Mouse (Mus musculus) stomach, embryonic 14.5 days (tissue): ENCODE data around the gene Il12a. TPM values are rescaled to one million over a fixed set of nuclear protein-coding genes. Genes with fewer than 3 reads are reported as not detected.

Source experiments
- ATAC-seq: fragments of 200-750 bp; cut with Nextera tagmentation; 2 replicates; pipeline ENCODE4 v1.8.0; 2017; ENCODE audit warnings: low read depth, moderate TSS enrichment; ENCODE audit not compliant: insufficient number of reproducible peaks, insufficient read depth, low FRiP score
- H3K27ac ChIP-seq: fragments of 300-500 bp; sonication (generic); 2 replicates; pipeline ENCODE4 v1.5.1; 2014; ENCODE audit warnings: mild to moderate bottlenecking, low read length, moderate library complexity, mixed read lengths
- H3K27me3 ChIP-seq: fragments of 300-500 bp; sonication (generic); 2 replicates; pipeline ENCODE4 v1.6.1; 2014; ENCODE audit warnings: low read length, control low read depth, mixed read lengths; ENCODE audit not compliant: control insufficient read depth, insufficient read depth
- H3K36me3 ChIP-seq: fragments of 300-500 bp; sonication (generic); 2 replicates; pipeline ENCODE4 v1.6.1; 2014; ENCODE audit warnings: mild to moderate bottlenecking, control low read depth, low read length, moderate library complexity, mixed read lengths; ENCODE audit not compliant: control insufficient read depth, insufficient read depth
- H3K4me1 ChIP-seq: fragments of 300-500 bp; sonication (generic); 2 replicates; pipeline ENCODE4 v1.6.1; 2014; ENCODE audit warnings: low read length, control low read depth, mixed read lengths; ENCODE audit not compliant: control insufficient read depth, insufficient read depth
- H3K4me2 ChIP-seq: fragments of 300-500 bp; sonication (generic); replicated peaks from 2 replicates; pipeline ENCODE4 v1.6.1; 2014; ENCODE audit warnings: low read depth, low read length, control low read depth
- H3K4me3 ChIP-seq: fragments of 300-500 bp; sonication (generic); 2 replicates; pipeline ENCODE4 v1.5.1; 2014; ENCODE audit warnings: low read depth, low read length, control low read depth
- H3K9ac ChIP-seq: fragments of 300-500 bp; sonication (generic); replicated peaks from 2 replicates; pipeline ENCODE4 v1.6.1; 2014; ENCODE audit warnings: low read depth, mild to moderate bottlenecking, control low read depth, low read length, moderate library complexity, mixed read lengths
- H3K9me3 ChIP-seq: fragments of 300-500 bp; sonication (generic); 2 replicates; pipeline ENCODE4 v1.6.1; 2016; ENCODE audit warnings: low read depth, low read length, control low read depth; ENCODE audit not compliant: control insufficient read depth
- WGBS: fragments of 180-500 bp; shearing (Covaris S2); extraction: QIAGEN DNeasy Blood & Tissue Kit; methylation state at CpG from one replicate; pipeline ENCODE4 v1.1.7; 2014; 5-methylcytosine and 5-hydroxymethylcytosine counted together
- polyA plus RNA-seq: library from polyadenylated mRNA; unstranded; fragments of >200 nt; fragmentation: Nextera tagmentation; extraction: Ambion mirVana; gene quantifications from 2 replicates; pipeline ENCODE4 v1.2.1, GENCODE M21; 2014

The Il12a gene
- polyA plus RNA-seq, 1 experiment from 2014 or later: not detected

- Histone ChIP-seq H3K9ac (no peak overlapping the region), H3K4me2 (peak overlapping the region; percentile 31; the same call in 1 of the 2 replicates), H3K27ac (no peak overlapping the region), H3K36me3 (no peaks in the 10 kb centered on the region), H3K9me3 (no peaks in the 10 kb centered on the region), H3K4me1 (peaks cover 5% of the 10 kb centered on the region; the same call in 1 of the 2 replicates), H3K27me3 (no peaks in the 10 kb centered on the region), H3K4me3 (no peak overlapping the region)
- 51% methylated on average over 10 of the region's 10 CpGs for WGBS
- no peak for ATAC-seq
Observed at GRCm38 (mm10) chr3:68675980-68676678, 14.3 kb upstream of the Il12a start.

DNA sequence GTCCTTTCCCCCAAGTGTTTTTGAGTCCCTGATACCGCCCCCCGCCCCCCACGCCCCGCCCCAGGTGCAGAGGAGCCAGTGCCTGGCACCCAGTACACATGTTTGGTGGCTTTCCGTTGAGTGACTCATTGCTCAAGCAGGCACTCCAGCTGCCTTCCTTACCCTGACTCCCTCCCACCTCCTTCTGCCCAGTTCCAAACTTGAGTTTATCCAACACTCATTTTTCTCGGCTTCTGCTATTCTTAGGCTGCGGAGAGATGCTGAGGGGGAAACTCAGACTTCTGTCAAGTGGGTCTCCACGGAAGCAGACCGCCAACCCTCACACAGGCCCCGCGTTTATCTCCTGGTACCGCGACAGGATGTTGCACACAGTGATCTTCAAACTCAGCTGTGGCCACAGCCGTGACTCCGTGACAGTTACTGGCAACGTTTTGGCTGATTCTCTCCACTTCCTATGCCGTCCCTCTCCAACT lies 13.6 kb upstream of the Il12a start:
- H3K9me3 ChIP-seq: no peaks in the 10 kb centered on the region
- peak; percentile 80 for ATAC-seq
- WGBS: 11% methylated on average over 17 of the region's 17 CpGs
- peak overlapping the region; percentile 31 for H3K4me2 ChIP-seq
- H3K27ac ChIP-seq: no peak overlapping the region
- H3K27me3 ChIP-seq: no peaks in the 10 kb centered on the region
- H3K9ac ChIP-seq: no peak overlapping the region
- H3K4me1 ChIP-seq: peaks cover 5% of the 10 kb centered on the region; the same call in 1 of the 2 replicates
- H3K4me3 ChIP-seq: peak overlapping the region; percentile 11; the same call in 1 of the 2 replicates
- H3K36me3 ChIP-seq: no peaks in the 10 kb centered on the region

GRCm38 (mm10) chr3:68678805-68679585 lies 11.4 kb upstream of the Il12a start:
- Histone ChIP-seq H3K27me3 (no peaks in the 10 kb centered on the region), H3K4me2 (no peak overlapping the region), H3K36me3 (no peaks in the 10 kb centered on the region), H3K27ac (no peak overlapping the region), H3K9ac (no peak overlapping the region), H3K4me3 (no peak overlapping the region), H3K4me1 (peaks cover 5% of the 10 kb centered on the region; the same call in 1 of the 2 replicates), H3K9me3 (no peaks in the 10 kb centered on the region)
- WGBS: 85% methylated on average over 9 of the region's 9 CpGs
- ATAC-seq: no peak

GRCm38 (mm10) chr3:68683579-68683978 lies 6.9 kb upstream of the Il12a start:
- Histone ChIP-seq H3K36me3 (no peaks in the 10 kb centered on the region), H3K4me1 (no peaks in the 10 kb centered on the region), H3K4me3 (no peak overlapping the region), H3K27ac (no peak overlapping the region), H3K9me3 (no peaks in the 10 kb centered on the region), H3K4me2 (no peak overlapping the region), H3K27me3 (no peaks in the 10 kb centered on the region), H3K9ac (no peak overlapping the region)
- no peak for ATAC-seq
- 44% methylated on average over 2 of the region's 2 CpGs for WGBS

GRCm38 (mm10) chr3:68684207-68684606 lies 6.2 kb upstream of the Il12a start:
- WGBS: 74% methylated on average over 1 of the region's 1 CpGs

GRCm38 (mm10) chr3:68686852-68687560 lies 3.4 kb upstream of the Il12a start:
- Histone ChIP-seq H3K9me3 (no peaks in the 10 kb centered on the region), H3K27me3 (no peaks in the 10 kb centered on the region), H3K4me1 (no peaks in the 10 kb centered on the region), H3K36me3 (no peaks in the 10 kb centered on the region), H3K27ac (no peak overlapping the region), H3K9ac (no peak overlapping the region), H3K4me3 (no peak overlapping the region), H3K4me2 (no peak overlapping the region)
- WGBS: 67% methylated on average over 8 of the region's 8 CpGs
- no peak for ATAC-seq

More at GRCm38 (mm10) chr3:68684207-68684606, 6.2 kb upstream of the Il12a start:
- Histone ChIP-seq H3K9me3 (no peaks in the 10 kb centered on the region), H3K27ac (no peak overlapping the region), H3K4me1 (no peaks in the 10 kb centered on the region), H3K9ac (no peak overlapping the region), H3K27me3 (no peaks in the 10 kb centered on the region), H3K4me2 (no peak overlapping the region), H3K36me3 (no peaks in the 10 kb centered on the region), H3K4me3 (no peak overlapping the region)
- no peak for ATAC-seq

GRCm38 (mm10) chr3:68689346-68689745 lies 1.1 kb upstream of the Il12a start:
- Histone ChIP-seq H3K36me3 (no peaks in the 10 kb centered on the region), H3K9me3 (no peaks in the 10 kb centered on the region), H3K4me2 (no peak overlapping the region), H3K4me3 (no peak overlapping the region), H3K27me3 (no peaks in the 10 kb centered on the region), H3K9ac (no peak overlapping the region), H3K27ac (no peak overlapping the region), H3K4me1 (no peaks in the 10 kb centered on the region)
- no peak for ATAC-seq
- 76% methylated on average over 7 of the region's 7 CpGs for WGBS

GRCm38 (mm10) chr3:68691100-68691778 lies 795 bp downstream of the Il12a start:
- ATAC-seq: no peak
- Histone ChIP-seq H3K9me3 (no peaks in the 10 kb centered on the region), H3K9ac (no peak overlapping the region), H3K27ac (no peak overlapping the region), H3K4me3 (no peak overlapping the region), H3K27me3 (no peaks in the 10 kb centered on the region), H3K36me3 (no peaks in the 10 kb centered on the region), H3K4me1 (no peaks in the 10 kb centered on the region), H3K4me2 (no peak overlapping the region)
- 80% methylated on average over 28 of the region's 28 CpGs for WGBS
